In the genomic region with DNA sequence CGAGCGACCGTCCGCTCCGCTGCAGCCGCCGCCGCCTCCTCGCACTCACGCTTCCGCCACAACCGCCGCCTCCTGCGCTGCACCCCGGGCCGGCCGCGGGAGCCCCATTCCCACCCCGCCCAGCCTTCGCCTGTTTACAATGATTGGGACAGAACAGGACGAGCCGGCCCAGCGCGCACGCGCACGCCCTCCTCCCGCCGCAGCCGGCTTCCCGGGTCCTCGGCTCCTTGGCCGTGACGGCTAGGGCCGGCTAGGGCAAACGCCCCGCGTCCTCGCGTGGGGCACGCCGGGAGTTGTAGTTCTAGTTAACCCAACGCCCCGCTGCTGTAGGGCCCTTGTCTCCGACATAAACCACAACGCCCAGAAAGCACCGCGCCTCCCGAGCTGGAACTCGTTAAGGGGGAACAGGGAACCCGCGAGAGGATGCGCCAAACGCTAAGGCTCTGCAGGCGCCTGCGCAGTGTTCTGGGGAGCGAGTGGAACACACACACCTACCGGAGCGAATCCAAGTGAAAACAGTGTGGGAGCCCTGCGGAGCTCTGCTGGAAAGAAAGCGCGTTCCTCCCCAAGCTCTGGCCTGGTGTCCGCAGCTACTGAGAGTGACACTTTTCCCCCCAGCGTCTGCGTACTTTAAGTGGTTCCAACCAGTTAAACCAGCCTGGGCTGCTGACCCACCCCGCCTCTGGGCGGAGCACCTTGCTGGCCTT, we compare ENCODE assay signal across 7 mouse cellular contexts. TPM values are rescaled to one million over a fixed set of nuclear protein-coding genes. Genes with fewer than 3 reads are reported as not detected.
DNase-seq lines count a peak whose midpoint lies in the region; ATAC-seq lines count a peak whose summit lies in the region.

No protein-coding gene starts in this region.

- no peaks in the 10 kb centered on the region for H3K36me3 ChIP-seq in embryonic facial prominence, embryonic 12.5 days
- no peaks in the 10 kb centered on the region for H3K36me3 ChIP-seq in limb, embryonic 11.5 days (ENCODE audit: control insufficient read depth, insufficient read depth, low read length)
- H3K36me3 ChIP-seq in midbrain, embryonic 14.5 days (ENCODE audit: control insufficient read depth, insufficient read depth, low read length) = no peaks in the 10 kb centered on the region

- H3K4me2 ChIP-seq in embryonic facial prominence, embryonic 12.5 days (replicated peaks) = peak overlapping the region; percentile 89
- H3K4me2 ChIP-seq in limb, embryonic 11.5 days (ENCODE audit: low read depth, severe bottlenecking) = peak overlapping the region; percentile 85
- peak overlapping the region; percentile 95 for H3K4me2 ChIP-seq in midbrain, embryonic 14.5 days (ENCODE audit: low read length)

- H3K9ac ChIP-seq in embryonic facial prominence, embryonic 12.5 days = peak overlapping the region; percentile 83
- peak overlapping the region; percentile 74 for H3K9ac ChIP-seq in limb, embryonic 11.5 days (ENCODE audit: low read length)
- peak overlapping the region; percentile 83 for H3K9ac ChIP-seq in midbrain, embryonic 14.5 days (replicated peaks; ENCODE audit: low read length)

- H3K27ac ChIP-seq in embryonic facial prominence, embryonic 12.5 days = peak overlapping the region; percentile 98
- H3K27ac ChIP-seq in limb, embryonic 11.5 days (replicated peaks; ENCODE audit: low read depth, low read length) = peak overlapping the region; percentile 89
- H3K27ac ChIP-seq in midbrain, embryonic 14.5 days (replicated peaks; ENCODE audit: low read depth, low read length) = peak overlapping the region; percentile 92

- peaks cover 16% of the 10 kb centered on the region; the same call in 1 of the 2 replicates for H3K4me1 ChIP-seq in embryonic facial prominence, embryonic 12.5 days
- 0 out of 2 replicates have a peak, but pooled peaks cover 6% of the 10 kb centered on the region for H3K4me1 ChIP-seq in limb, embryonic 11.5 days (ENCODE audit: control insufficient read depth, insufficient read depth, low read length)
- H3K4me1 ChIP-seq in midbrain, embryonic 14.5 days (ENCODE audit: control insufficient read depth, insufficient read depth, low read length) = peaks cover 22% of the 10 kb centered on the region

- DNase-seq in adrenal gland, postnatal 25 days = peak; percentile 99
- peak; percentile 100 for DNase-seq in heart, adult 11 months
- DNase-seq in kidney, adult 18-20 months = peak; percentile 99
- DNase-seq in limb, embryonic 11.5 days (ENCODE audit: low spot score) = peak; percentile 99
- DNase-seq in midbrain, embryonic 14.5 days = peak; percentile 100
- peak; percentile 99 for DNase-seq in spleen, adult 18-20 months

- H3K27me3 ChIP-seq in embryonic facial prominence, embryonic 12.5 days = no peaks in the 10 kb centered on the region
- H3K27me3 ChIP-seq in limb, embryonic 11.5 days (ENCODE audit: control insufficient read depth, insufficient read depth, low read length) = no peaks in the 10 kb centered on the region
- H3K27me3 ChIP-seq in midbrain, embryonic 14.5 days (ENCODE audit: control insufficient read depth, insufficient read depth, low read length) = no peaks in the 10 kb centered on the region

- peak overlapping the region; percentile 87 for H3K4me3 ChIP-seq in embryonic facial prominence, embryonic 12.5 days
- H3K4me3 ChIP-seq in limb, embryonic 11.5 days (ENCODE audit: low read depth, low read length) = peak overlapping the region; percentile 68
- H3K4me3 ChIP-seq in midbrain, embryonic 14.5 days (replicated peaks; ENCODE audit: low read depth, low read length) = peak overlapping the region; percentile 94

- no peaks in the 10 kb centered on the region for H3K9me3 ChIP-seq in embryonic facial prominence, embryonic 12.5 days
- H3K9me3 ChIP-seq in limb, embryonic 11.5 days (ENCODE audit: control insufficient read depth, low read length) = no peaks in the 10 kb centered on the region
- no peaks in the 10 kb centered on the region for H3K9me3 ChIP-seq in midbrain, embryonic 14.5 days (ENCODE audit: control insufficient read depth, low read length)

- under 1% methylated on average over 67 of the region's 67 CpGs for WGBS in embryonic facial prominence, embryonic 12.5 days
- under 1% methylated on average over 48 of the region's 67 CpGs for WGBS in limb, embryonic 11.5 days
- under 1% methylated on average over 67 of the region's 67 CpGs for WGBS in midbrain, embryonic 14.5 days

- ATAC-seq in embryonic facial prominence, embryonic 12.5 days (ENCODE audit: insufficient number of reproducible peaks, insufficient read depth, low FRiP score, low TSS enrichment) = peak; percentile 100
- peak; percentile 99 for ATAC-seq in limb, embryonic 11.5 days (ENCODE audit: insufficient number of reproducible peaks, low FRiP score, low TSS enrichment, low read depth)
- peak; percentile 100 for ATAC-seq in midbrain, embryonic 14.5 days (ENCODE audit: low FRiP score, low TSS enrichment)

RNA-seq across cellular contexts. Expression of a gene that starts 0.8 kb away (rescaled TPM):
- 48.4 and 56.4 TPM in 2 replicates for total RNA-seq in adrenal gland, postnatal 25 days (2021)
- 63.0 and 65.7 TPM in 2 replicates for polyA plus RNA-seq in embryonic facial prominence, embryonic 12.5 days (2016; fragmentation: Nextera tagmentation; extraction: Ambion mirVana)
- polyA plus RNA-seq in limb, embryonic 11.5 days (2014; fragmentation: Nextera tagmentation; extraction: Ambion mirVana) = 52.6 and 55.2 TPM in 2 replicates
- 38.5 and 54.0 TPM in 2 replicates for polyA plus RNA-seq in midbrain, embryonic 14.5 days (2014; fragmentation: Nextera tagmentation; extraction: Ambion mirVana)

Comparison
In these comparisons a context has a peak if more than half of its experiments do, and no peak if none do; other contexts are left out.
1. Peak in every context shown above with its lines: DNase-seq, ATAC-seq, H3K4me3 ChIP-seq and H3K27ac ChIP-seq.